Mouse (Mus musculus) midbrain, embryonic 10.5 days (tissue): ENCODE results near the gene Lingo1. TPM values are rescaled to one million over a fixed set of nuclear protein-coding genes. Genes with fewer than 3 reads are reported as not detected.

ENCODE experiments used
- polyA plus RNA-seq: library from polyadenylated mRNA; unstranded; fragments of >200 nt; fragmentation: Nextera tagmentation; extraction: Ambion mirVana; gene quantifications from 2 replicates; pipeline ENCODE4 v1.2.1, GENCODE M21; 2016

Lingo1 gene
- polyA plus RNA-seq, 1 experiment from 2014 or later = 2.8 TPM

Other genes with a start within 250 kb of the Lingo1 start
- gene Odf3l1, start 68.2 kb upstream of the Lingo1 start, polyA plus RNA-seq = not detected in 2 replicates
- 0.91 and 1.7 TPM in 2 replicates for gene Cspg4, start 68.6 kb upstream of the Lingo1 start, polyA plus RNA-seq
- gene Snx33, start 131.9 kb upstream of the Lingo1 start, polyA plus RNA-seq = 8.0 and 8.4 TPM in 2 replicates
- gene Imp3, start 141.0 kb upstream of the Lingo1 start, polyA plus RNA-seq = 58.4 and 65.2 TPM in 2 replicates
- 29.7 and 30.2 TPM in 2 replicates for gene Snupn, start 154.4 kb upstream of the Lingo1 start, polyA plus RNA-seq
- 18.2 and 19.6 TPM in 2 replicates for gene Ptpn9, start 198.5 kb upstream of the Lingo1 start, polyA plus RNA-seq